Mouse (Mus musculus): ENCODE data around the gene Klf5.
A peak's percentile ranks its signal among the peaks of the same experiment; 100 is the strongest.

The Klf5 gene

DNA sequence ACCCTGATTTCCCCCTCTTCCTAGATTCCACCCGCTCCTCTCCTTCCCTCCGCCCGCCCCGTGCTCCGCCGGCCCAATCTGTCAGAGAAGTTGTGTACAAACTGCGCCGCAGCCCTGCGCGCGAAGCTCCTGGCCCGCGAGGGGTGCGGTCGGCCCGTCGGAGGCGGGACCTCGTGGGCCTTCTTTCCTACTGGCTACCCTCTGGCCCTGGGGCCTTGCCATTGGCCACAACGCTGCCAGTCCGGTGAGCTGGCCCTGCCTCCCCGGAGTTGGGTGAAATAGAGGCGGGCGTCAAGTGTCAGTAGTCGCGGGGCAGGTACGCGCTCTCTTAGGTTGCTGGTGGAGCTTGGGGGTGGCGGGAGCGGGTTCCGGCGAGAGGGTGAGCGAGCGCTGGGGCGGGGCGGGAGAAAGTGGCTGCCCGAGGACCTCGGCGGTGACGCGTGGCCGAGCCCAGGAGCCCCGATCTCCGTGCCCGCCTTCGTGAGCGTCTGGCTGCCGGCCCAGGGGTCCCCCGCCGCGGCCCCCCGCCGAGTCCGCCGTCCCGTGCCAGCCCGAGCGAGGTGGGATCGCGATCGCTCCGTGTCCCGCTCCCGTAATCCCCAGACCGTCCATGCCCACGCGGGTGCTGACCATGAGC lies at the start of gene Klf5:
Klf5 (plus strand) TSS at position 307 of the 637 bp plus-strand sequence.
- DNase-seq (ENCODE audit: low read depth, low spot score) = peak; percentile 66

DNA sequence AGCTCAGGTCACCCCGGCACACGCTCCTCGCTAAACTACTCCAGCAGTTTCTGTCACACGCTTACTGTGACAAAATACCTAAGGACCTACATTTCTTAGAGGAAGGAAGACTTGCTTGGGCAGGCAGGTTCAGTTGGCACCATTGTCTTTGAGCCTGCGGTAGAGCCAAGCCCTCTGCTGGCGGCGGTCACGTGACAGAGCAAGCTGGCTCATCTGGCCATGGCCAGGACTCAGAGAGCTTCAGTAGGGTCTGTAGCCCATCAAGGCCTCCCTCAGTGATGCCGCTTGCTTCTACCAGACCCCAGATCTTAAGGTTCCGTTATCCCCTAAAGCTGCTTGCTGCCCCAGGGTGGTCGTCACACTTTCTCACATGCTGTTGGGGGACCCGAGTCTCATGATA lies 36.5 kb upstream of the Klf5 start:
- no peak for DNase-seq (ENCODE audit: low read depth, low spot score)

DNA sequence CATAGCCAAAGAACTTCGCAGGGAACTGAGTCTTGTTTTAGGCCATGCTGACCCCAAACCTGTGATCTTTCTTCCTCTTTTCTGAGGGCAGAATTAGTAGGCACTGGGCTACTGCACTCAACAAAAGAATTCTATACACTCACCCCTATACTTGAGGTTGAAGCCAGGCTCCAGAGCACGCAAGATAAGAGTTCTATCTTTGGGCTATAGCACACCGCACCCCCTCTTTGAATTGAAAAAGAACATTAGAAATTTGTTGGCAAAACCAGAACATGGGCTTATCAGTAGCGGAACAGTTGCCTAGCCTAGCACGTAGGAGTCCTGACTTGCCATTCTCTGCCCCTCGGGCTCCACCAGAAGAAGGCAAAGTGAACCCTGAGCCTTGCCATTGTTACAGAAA lies 34.7 kb upstream of the Klf5 start:
- no peak for DNase-seq (ENCODE audit: low read depth, low spot score)

DNA sequence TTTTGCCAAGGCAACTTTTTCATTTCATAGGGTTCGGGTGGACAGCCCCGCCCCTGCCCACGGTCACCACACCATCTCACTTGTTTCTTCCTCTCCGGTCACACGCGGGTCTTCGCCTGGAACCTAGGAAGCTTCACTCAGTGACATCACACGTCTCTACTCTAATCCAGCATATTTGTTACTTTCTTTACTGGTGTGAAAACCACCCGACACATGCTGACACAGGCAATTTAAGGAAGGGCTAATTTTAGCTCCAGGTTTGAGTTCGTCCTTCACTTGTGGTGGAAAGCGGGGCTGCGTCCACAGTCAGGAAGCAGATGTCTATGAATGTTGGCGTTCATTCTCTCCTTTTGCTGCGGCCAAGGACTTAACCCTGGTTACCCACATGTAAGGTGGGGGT lies 32.7 kb upstream of the Klf5 start:
- DNase-seq (ENCODE audit: low read depth, low spot score) = no peak

DNA sequence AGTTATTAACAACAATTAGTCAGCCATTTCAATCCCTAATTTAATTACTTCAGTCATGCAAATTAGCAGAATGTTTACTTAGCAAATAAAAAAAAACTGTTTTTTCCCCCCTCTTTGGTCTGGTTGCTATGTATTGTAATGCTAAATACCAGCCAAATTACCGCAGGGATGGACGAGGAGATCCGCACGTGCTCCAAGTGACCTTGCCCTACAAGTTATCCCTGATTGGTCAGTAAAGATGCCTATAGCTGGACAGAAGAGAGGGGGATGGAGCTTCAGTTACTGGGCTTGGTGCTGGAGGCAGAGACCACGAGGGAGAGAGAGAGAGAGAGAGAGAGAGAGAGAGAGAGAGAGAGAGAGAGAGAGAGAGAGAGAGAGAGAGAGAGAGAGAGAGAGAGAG lies 31.7 kb upstream of the Klf5 start:
- DNase-seq (ENCODE audit: low read depth, low spot score) = no peak

DNA sequence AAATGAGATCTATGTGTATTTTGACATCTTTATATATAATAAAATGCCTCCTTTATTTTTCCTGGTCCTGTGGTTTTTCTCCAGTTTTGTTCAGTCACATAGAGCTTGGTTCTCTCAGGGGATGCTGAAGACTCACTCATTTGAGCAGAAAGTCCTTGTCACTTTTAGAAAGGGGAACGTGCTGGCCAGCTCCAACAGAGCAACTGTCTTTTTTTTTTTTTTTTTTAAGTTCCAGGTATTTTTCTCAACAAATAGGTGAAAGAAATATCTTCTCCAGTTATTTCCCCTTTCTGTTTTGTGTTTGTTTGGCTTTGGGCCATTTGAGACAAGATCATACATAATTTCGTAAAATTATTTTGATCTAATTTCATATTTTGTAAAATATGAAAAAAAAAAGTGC lies 24.4 kb upstream of the Klf5 start:
- no peak for DNase-seq (ENCODE audit: low read depth, low spot score)

DNA sequence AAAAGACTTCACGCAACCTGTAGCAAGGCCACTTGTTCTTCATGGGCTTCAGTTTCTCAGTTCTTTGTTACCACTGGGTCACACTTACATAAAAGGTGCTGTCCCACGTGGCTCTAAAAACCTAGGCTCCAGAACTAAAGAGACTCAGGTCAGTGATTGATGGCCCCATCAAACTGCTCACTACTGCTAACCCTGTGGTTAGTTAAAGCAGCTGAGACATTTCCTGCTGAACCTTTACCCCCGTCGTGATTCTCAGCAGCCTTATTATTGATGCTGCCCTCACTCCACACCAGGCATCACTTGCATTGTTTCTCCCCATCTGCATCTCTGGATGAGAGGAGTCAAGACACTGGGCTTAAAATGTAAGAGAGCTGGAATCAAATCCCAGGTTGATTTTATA lies 22.7 kb upstream of the Klf5 start:
- DNase-seq (ENCODE audit: low read depth, low spot score) = no peak

DNA sequence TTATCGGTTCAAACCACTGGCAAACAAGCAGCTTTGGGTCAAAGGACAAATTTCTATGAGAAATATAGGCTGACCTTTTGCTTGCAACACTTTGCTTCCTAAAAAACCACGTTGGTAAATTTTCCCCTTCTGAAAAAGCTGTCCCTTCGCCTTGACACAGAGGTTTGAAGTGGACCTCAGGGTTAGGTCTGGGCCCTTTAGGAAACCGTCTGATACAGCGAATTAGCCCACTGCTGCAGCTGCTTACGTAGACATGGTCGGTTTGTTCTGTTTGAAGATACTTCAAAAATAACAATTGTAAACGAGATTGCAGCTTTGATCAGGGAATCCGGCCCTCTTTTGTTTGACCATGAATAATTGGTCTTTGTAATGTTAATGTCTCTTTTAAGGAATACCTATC lies 20.2 kb upstream of the Klf5 start:
- no peak for DNase-seq (ENCODE audit: low read depth, low spot score)

DNA sequence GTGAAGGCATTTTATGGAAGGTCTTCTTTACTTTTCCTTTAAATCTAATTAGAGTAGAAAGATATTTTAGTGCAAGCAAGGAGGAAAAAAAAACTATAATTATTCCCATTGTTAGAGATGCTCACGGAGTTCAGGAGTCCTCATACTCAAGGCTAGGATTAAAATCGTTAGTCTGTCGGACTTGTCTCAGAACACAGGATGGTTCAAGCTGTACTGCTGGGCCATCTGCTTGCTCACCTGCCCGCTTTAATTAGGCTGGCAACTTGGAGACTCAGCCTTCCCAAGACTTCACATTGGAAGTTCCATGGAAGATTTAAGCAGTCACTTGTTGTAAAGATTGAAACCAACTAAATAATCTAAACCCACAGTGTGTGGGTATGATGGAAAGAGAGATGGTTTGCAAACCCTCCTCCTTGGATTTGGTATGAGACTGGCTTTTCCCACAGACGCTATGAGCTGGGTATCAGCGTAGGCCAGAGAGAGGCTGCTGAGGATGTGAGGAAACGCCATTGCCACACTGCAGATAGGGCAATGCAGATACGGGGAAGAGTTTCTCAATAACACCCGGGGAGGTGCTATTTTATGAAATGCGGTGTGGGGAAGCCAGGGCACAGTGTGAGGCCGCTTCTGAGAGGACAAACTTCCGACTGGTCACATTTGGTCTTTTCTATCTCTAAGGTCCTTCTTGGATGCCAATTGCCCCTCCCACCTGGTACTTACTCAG lies 19.6 kb upstream of the Klf5 start:
- DNase-seq (ENCODE audit: low read depth, low spot score) = no peak

DNA sequence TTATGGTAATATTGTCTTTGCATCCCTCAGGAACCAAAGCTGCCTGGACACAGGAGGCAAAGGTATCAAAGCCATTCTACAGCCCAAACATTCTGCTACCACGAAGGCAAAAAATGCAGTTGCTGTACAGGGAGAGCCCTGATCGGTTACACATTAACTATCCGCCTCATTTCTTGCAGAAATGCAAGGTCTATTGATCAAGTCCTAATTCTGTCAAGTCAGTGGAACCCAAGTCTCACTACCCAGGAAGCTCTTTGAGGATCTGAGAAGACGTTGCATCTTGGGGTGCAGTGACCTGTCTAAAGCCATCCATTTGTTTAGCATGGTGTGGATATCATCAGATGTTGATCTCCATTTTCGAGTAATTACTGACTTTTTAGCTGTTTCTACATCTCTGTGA lies 18.1 kb upstream of the Klf5 start:
- DNase-seq (ENCODE audit: low read depth, low spot score) = no peak

DNA sequence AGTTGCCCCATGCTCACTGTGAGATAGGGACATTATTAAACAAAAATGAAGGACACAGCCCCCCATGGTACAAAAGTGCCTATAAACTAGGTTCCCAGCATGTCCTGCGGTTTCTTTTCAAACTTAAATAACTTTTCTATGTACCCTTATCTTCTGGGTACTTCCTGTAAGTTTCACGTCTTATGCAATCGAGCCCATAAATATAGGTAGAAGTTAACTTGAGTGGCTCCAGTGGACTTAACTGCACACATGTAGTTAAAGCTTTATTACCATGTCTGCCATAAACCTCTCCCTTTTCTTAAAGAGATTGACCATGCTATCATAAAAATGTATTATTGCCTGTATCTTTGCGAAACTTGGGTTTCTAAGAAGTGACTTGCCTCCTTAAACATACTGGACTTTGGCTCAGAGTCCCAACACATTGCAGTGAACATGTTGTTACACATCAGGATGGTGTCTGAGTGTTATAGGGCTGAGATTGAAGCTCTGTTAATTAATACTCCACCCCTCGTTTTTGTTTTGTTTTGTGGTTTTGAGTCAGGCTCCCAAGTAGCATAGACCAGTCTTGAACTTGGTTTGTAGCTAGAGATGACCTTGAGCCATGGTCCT lies 17.6 kb upstream of the Klf5 start:
- no peak for DNase-seq (ENCODE audit: low read depth, low spot score)

DNA sequence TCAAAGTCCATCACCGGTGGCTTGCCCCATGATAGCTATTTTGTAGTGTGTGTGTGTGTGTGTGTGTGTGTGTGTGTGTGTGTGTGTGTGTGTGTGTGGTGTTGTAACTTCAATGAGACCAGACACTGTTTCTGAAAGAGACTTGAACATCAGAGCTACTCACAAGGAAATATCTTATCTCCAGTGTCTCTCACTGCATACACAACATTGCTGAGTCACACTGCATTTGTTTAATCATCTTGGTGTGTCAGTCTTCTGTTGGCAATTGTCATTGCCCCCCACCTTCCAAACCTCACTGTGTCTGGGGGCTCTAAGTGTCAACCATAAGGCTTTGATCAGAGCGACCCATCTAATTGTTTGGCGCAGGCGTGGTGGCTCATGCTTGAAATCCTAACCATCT lies 13.0 kb upstream of the Klf5 start:
- no peak for DNase-seq (ENCODE audit: low read depth, low spot score)

DNA sequence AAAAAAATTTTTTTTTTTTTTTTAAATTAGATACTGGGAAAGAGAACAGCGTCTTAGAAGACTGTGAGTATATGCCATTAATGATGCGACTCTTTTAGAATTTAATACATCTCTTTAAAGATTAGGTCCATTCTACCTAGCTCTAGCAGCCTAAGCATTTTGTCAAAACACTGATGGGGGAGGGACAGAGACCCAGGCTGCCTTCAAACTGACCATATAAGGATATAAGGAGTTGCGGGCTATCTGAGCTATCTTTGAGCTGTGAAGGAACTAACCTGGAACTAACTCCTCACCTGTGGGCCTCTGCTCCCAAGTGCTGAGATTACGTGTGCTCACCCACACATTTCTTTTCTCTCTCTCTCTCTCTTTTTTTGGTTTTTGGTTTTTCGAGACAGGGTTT lies 6.3 kb upstream of the Klf5 start:
- no peak for DNase-seq (ENCODE audit: low read depth, low spot score)

DNA sequence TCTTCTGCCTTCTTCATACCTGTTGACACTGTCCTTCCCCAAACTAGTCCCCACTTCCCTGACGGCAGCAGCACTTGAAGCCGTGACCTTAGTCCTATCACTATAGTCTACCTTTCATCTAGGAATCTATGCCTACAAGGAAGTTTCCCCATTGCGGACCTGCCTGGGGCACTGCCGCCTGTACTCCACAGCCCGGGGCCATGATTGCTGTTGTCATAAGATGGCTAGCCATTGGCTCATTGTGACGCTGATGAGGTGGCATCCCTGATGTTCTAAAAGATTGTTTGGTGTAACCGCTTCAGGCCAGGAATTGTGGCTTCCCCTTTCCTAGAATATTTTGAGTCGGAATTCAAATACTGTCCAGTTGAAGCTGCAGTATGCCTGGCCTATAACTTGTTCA lies 4.1 kb upstream of the Klf5 start:
- no peak for DNase-seq (ENCODE audit: low read depth, low spot score)

DNA sequence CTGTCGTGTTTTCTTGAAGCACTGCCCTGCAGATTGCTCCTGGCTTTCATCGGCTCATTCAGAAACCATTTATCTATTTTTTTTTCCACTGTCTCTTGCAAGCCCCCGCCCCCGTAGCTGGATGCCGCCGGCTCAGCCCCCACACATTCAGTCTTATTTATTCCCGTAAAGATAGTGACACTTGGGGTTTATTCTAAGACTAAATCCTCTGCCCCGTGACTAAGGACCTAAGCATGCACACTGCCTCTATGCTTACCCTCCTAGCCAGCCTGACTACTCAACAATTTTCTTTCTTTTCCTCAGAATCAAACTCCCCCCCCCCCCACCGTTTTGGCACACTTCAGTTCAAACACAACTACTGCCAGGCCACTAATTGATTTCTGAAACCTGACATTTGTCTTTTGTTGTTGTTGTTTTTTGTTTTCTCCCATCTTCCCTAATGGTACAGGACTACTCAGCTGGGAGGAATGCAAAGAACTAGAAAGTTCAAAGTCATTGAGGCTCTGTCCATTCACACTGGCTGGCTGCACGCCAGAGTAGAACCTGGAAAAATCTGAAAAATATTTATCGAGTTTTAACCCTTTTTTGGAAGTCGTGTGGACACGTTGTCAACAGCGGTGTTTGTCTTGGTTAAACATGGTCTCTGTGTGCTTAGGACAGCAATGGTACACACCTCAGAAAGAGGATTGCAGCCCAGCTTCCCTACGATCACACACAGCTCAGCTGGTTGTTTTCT lies 2.7 kb upstream of the Klf5 start:
- DNase-seq (ENCODE audit: low read depth, low spot score) = no peak

DNA sequence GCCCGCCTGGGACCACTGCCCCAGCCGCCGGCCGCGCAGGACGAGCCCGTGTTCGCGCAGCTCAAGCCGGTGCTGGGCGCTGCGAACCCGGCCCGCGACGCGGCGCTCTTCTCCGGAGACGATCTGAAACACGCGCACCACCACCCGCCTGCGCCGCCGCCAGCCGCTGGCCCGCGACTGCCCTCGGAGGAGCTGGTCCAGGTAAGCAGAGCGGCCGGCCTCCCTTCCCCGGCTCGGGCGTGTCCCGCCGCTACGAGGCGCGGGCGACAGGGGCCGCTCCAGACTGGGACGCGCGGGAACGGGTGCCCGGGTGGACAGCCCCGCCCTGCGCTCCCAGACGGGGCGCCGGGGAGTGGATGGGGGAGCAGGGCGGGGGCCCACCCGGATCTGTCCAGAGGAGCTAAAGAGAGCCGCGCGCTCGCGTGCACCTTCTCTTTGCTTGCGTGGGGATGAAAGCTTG lies 561 bp downstream of the Klf5 start:
- DNase-seq (ENCODE audit: low read depth, low spot score) = peak; percentile 33

DNA sequence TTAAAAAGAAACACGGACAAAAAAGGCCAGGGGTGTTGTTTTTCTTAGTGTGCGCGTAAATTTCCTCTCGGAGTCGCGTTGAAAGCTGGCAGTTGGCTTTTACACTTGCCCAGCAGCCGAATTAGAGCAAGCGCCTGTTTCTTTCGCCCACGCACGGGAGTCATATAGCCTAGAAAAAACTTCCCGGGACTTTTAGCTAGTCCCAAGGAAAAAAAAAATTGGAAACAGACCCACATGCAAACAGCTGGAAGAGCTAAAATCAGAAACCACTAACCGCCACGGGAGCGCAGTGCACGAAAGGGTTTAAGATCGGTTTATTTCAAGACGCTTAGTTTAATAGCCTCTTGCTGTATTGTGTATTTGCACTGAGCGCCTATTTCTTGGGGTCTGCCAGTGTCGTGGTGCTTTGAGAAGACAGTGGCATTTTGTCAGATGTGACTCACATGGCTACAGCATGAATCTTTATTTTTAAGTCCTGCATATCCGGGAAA lies 1.3 kb downstream of the Klf5 start:
- no peak for DNase-seq (ENCODE audit: low read depth, low spot score)

DNA sequence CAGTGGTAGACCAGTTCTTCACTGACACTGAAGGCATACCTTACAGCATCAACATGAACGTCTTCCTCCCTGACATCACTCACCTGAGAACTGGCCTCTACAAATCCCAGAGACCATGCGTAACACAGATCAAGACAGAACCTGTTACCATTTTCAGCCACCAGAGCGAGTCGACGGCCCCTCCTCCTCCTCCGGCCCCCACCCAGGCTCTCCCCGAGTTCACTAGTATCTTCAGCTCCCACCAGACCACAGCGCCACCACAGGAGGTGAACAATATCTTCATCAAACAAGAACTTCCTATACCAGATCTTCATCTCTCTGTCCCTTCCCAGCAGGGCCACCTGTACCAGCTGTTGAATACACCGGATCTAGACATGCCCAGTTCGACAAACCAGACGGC lies 3.0 kb downstream of the Klf5 start:
- no peak for DNase-seq (ENCODE audit: low read depth, low spot score)

DNA sequence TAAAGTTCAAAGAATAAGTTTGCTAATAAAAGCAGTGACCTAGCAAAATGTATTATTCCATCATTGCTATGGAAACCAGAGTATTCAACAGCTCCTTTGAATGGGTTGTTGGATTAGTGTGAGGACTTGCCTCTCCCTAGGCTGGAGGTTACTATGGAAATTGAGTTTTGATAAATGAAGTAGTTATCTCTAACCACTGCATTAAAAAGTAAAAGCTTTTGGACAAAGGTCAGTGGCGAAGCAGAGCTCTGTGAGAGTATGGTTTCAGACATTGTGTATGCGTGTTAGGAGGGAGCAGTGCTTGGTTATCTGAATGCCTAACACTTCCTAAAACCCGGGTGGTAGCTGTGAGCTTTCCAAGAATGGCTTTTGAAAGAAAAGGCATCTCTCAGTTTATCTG lies 5.9 kb downstream of the Klf5 start:
- no peak for DNase-seq (ENCODE audit: low read depth, low spot score)

DNA sequence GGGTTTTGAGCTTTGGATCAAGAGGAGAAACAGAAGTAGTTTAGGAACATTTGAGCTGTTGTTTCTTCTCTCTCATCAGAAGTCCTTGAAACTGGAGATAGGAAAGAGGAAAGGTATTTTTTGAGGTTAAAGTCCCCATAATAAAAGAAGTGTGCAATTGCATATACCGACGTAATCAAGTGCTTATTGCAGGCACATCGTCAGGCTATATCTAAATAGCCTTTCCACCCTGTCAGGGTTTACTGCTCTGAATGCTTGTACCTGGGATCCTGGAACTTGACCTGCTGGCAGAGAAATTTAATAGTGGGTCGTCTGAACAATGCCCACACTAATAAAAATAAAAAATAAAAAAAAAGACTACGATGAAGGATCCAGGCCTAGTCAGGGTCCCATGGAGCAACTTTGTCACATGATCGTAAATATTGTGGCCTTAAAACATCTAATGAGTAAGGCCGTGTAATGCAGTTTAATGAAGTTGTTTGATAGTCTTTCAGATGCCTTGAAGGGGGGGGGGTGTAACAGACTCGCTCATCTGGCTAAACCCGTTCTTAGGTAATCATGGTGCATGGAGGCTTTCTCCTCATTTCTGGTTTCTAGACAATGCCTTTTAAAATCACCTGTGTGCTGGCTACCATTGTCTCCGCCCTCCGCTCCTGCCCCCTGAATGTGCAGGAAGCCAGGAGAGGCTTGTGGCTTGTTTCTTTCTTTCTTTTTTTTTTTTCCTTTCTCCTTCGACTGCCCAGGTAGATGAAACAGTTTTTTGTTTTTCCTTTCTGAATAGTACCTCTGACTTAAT lies 6.7 kb downstream of the Klf5 start:
- no peak for DNase-seq (ENCODE audit: low read depth, low spot score)

DNA sequence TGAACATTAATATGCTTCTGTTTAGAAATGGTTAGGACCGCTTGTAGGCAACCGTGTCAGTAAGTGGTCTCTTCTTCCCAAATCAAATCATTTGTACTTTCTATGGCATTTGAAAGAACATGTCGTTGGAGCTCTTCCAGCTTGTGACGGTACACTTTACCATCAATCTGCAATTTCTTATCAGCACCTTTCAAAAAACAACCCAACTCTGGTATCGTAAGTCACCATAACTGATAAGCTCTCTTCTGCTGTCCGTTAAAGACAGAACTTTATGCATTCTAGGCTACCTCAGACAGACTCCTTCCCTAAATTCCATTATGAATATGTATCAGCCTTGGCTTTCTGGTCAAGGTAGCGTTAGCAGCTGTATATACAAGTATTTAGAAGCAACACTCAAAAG lies 7.9 kb downstream of the Klf5 start:
- DNase-seq (ENCODE audit: low read depth, low spot score) = no peak

DNA sequence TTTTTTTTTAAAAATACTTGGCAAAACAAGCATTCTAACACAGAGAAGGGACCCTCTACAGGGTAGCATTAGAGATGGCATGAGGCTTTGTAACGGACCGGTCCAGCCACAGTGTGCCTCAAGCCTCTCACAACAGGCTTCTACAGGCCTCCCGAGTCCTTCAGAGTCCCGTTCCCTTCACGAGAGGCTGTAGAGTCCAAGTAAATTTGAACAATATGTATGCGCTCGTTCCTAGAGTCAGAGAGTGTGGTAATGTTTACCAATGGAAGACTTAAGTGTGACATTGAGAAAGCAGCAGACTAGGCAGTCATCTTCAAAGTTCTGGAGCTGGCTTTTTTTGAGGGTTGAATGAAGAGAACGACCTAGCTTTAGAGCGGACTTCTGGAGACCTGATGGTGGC lies 11.1 kb downstream of the Klf5 start:
- DNase-seq (ENCODE audit: low read depth, low spot score) = no peak

All from retina, postnatal 7 days (tissue).